Mouse (Mus musculus) kidney, adult 11 months (tissue): ENCODE results near the gene Rab11a.

Experiments used
- DNase-seq: peaks from one replicate; pipeline ENCODE4 v3.0.0; 2022

The Rab11a gene

GRCm38 (mm10) chr9:64737406-64738201 is at the start of gene Rab11a:
Gene Rab11a (minus strand): TSS chr9:64737758.
- peak; percentile 93 for DNase-seq

- DNase-seq: no peak
These were observed 48.8 kb upstream of the Rab11a start for GRCm38 (mm10) chr9:64786216-64786905.

- peak; percentile 48 for DNase-seq
These were observed 47.3 kb upstream of the Rab11a start for GRCm38 (mm10) chr9:64784841-64785240.

GRCm38 (mm10) chr9:64783511-64783910 is 46.0 kb upstream of the Rab11a start:
- no peak for DNase-seq

GRCm38 (mm10) chr9:64779628-64780027 is 42.1 kb upstream of the Rab11a start:
- DNase-seq: no peak

- DNase-seq: no peak
These were observed 40.6 kb upstream of the Rab11a start for GRCm38 (mm10) chr9:64778151-64778550.

- no peak for DNase-seq
These were observed 40.0 kb upstream of the Rab11a start for GRCm38 (mm10) chr9:64777441-64777987.

- DNase-seq: no peak
These were observed 37.9 kb upstream of the Rab11a start for GRCm38 (mm10) chr9:64775491-64775890.

- DNase-seq: no peak
These were observed 37.3 kb upstream of the Rab11a start for GRCm38 (mm10) chr9:64774883-64775282.

- peak; percentile 32 for DNase-seq
These were observed 36.9 kb upstream of the Rab11a start for GRCm38 (mm10) chr9:64774411-64774811.

GRCm38 (mm10) chr9:64773936-64774335 is 36.4 kb upstream of the Rab11a start:
- no peak for DNase-seq

GRCm38 (mm10) chr9:64773254-64773653 is 35.7 kb upstream of the Rab11a start:
- DNase-seq: no peak

- no peak for DNase-seq
These were observed 33.7 kb upstream of the Rab11a start for GRCm38 (mm10) chr9:64771236-64771635.

GRCm38 (mm10) chr9:64770411-64770849 is 32.9 kb upstream of the Rab11a start:
- DNase-seq: no peak

- no peak for DNase-seq
These were observed 32.4 kb upstream of the Rab11a start for GRCm38 (mm10) chr9:64769911-64770310.

GRCm38 (mm10) chr9:64769066-64769695 is 31.6 kb upstream of the Rab11a start:
- DNase-seq: no peak

GRCm38 (mm10) chr9:64767796-64768195 is 30.2 kb upstream of the Rab11a start:
- no peak for DNase-seq

GRCm38 (mm10) chr9:64766136-64766535 is 28.6 kb upstream of the Rab11a start:
- DNase-seq: no peak

GRCm38 (mm10) chr9:64764824-64765223 is 27.3 kb upstream of the Rab11a start:
- DNase-seq: no peak

- no peak for DNase-seq
These were observed 20.5 kb upstream of the Rab11a start for GRCm38 (mm10) chr9:64758052-64758451.

GRCm38 (mm10) chr9:64752575-64752974 is 15.0 kb upstream of the Rab11a start:
- no peak for DNase-seq

GRCm38 (mm10) chr9:64749314-64749713 is 11.8 kb upstream of the Rab11a start:
- DNase-seq: no peak

- DNase-seq: no peak
These were observed 10.2 kb upstream of the Rab11a start for GRCm38 (mm10) chr9:64747735-64748134.
